Mouse (Mus musculus): ENCODE data around the gene Tagln3. TPM values are rescaled to one million over a fixed set of nuclear protein-coding genes. Genes with fewer than 3 reads are reported as not detected.

The Tagln3 gene
- polyA plus RNA-seq, 1 experiment from 2014 or later = 3.5 TPM

DNA sequence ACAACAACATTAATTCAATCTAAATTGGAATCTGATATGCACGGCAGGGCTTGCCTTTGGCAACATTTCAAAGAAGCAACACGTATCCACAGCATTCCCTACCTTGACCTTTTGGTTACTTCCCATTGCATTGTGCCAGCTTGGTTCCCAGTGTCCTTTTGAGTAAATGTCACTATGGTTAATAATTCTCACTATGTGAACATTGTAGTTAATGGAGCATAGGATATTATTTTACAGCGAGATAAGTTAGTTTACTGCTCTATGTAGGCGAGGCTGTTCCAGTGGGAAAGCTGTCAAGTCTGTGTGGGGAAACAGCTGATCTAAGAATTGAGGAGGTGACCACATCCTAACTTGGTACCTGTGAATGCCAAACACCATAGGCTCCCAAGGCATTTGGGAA lies 54.4 kb downstream of the Tagln3 start:
- ATAC-seq (ENCODE audit: low read depth) = no peak
- Histone ChIP-seq H3K36me3 (ENCODE audit: control insufficient read depth, insufficient read depth, low read length) (no peaks in the 10 kb centered on the region), H3K4me2 (ENCODE audit: low read depth, low read length) (no peak overlapping the region), H3K9ac (ENCODE audit: low read length) (no peak overlapping the region), H3K4me3 (ENCODE audit: low read length) (no peak overlapping the region), H3K9me3 (ENCODE audit: control insufficient read depth, low read length) (no peaks in the 10 kb centered on the region), H3K4me1 (replicated peaks; ENCODE audit: control insufficient read depth, insufficient read depth, low read length) (no peaks in the 10 kb centered on the region), H3K27me3 (ENCODE audit: control insufficient read depth, insufficient read depth, low read depth, low read length) (no peaks in the 10 kb centered on the region), H3K27ac (ENCODE audit: low read length) (no peak overlapping the region)
- WGBS = 58% methylated on average over 4 of the region's 4 CpGs

GRCm38 (mm10) chr16:45668178-45668577 lies 56.2 kb downstream of the Tagln3 start:
- Histone ChIP-seq H3K9ac (ENCODE audit: low read length) (no peak overlapping the region), H3K27ac (ENCODE audit: low read length) (no peak overlapping the region), H3K27me3 (ENCODE audit: control insufficient read depth, insufficient read depth, low read depth, low read length) (no peaks in the 10 kb centered on the region), H3K4me1 (replicated peaks; ENCODE audit: control insufficient read depth, insufficient read depth, low read length) (no peaks in the 10 kb centered on the region), H3K4me3 (ENCODE audit: low read length) (no peak overlapping the region), H3K4me2 (ENCODE audit: low read depth, low read length) (no peak overlapping the region), H3K36me3 (ENCODE audit: control insufficient read depth, insufficient read depth, low read length) (no peaks in the 10 kb centered on the region), H3K9me3 (ENCODE audit: control insufficient read depth, low read length) (no peaks in the 10 kb centered on the region)
- 53% methylated on average over 3 of the region's 3 CpGs for WGBS
- no peak for ATAC-seq (ENCODE audit: low read depth)

GRCm38 (mm10) chr16:45666136-45666535 lies 58.3 kb downstream of the Tagln3 start:
- H3K4me2 ChIP-seq (ENCODE audit: low read depth, low read length) = no peak overlapping the region
- no peaks in the 10 kb centered on the region for H3K4me1 ChIP-seq (replicated peaks; ENCODE audit: control insufficient read depth, insufficient read depth, low read length)
- ATAC-seq (ENCODE audit: low read depth) = 0 out of 2 replicates have a peak, but pooled peaks have one; percentile 31
- H3K27ac ChIP-seq (ENCODE audit: low read length) = no peak overlapping the region
- no peak overlapping the region for H3K9ac ChIP-seq (ENCODE audit: low read length)
- no peaks in the 10 kb centered on the region for H3K36me3 ChIP-seq (ENCODE audit: control insufficient read depth, insufficient read depth, low read length)
- WGBS = 55% methylated on average over 2 of the region's 2 CpGs
- H3K9me3 ChIP-seq (ENCODE audit: control insufficient read depth, low read length) = no peaks in the 10 kb centered on the region
- H3K4me3 ChIP-seq (ENCODE audit: low read length) = no peak overlapping the region
- H3K27me3 ChIP-seq (ENCODE audit: control insufficient read depth, insufficient read depth, low read depth, low read length) = no peaks in the 10 kb centered on the region

DNA sequence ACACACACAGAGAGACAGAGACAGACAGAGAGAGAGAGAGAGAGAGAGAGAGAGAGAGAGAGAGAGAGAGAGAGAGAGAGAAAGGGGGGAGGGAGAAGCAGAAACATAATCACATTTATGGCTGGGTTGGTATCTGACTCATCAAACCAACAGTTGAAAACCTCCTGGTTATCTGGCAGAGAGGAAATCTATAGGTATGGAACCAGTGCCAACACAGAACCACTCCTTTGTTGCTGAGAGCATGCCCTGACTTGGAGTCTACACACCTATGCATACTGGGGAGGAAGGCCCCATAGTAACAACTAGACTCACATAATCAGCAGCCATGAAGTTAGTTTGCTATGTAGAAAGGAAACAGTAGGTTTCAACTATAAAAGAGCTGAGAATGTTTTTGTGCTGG lies 62.0 kb downstream of the Tagln3 start:
- no peaks in the 10 kb centered on the region for H3K4me1 ChIP-seq (replicated peaks; ENCODE audit: control insufficient read depth, insufficient read depth, low read length)
- H3K4me2 ChIP-seq (ENCODE audit: low read depth, low read length) = no peak overlapping the region
- H3K27ac ChIP-seq (ENCODE audit: low read length) = no peak overlapping the region
- ATAC-seq (ENCODE audit: low read depth) = no peak
- no peak overlapping the region for H3K4me3 ChIP-seq (ENCODE audit: low read length)
- H3K9ac ChIP-seq (ENCODE audit: low read length) = no peak overlapping the region
- no peaks in the 10 kb centered on the region for H3K36me3 ChIP-seq (ENCODE audit: control insufficient read depth, insufficient read depth, low read length)
- H3K9me3 ChIP-seq (ENCODE audit: control insufficient read depth, low read length) = no peaks in the 10 kb centered on the region
- H3K27me3 ChIP-seq (ENCODE audit: control insufficient read depth, insufficient read depth, low read depth, low read length) = no peaks in the 10 kb centered on the region

Other genes with a start within 250 kb of the Tagln3 start
- gene Gm609, start 231.6 kb downstream of the Tagln3 start, polyA plus RNA-seq (2015; fragmentation: Nextera tagmentation; extraction: Ambion mirVana) = not detected in 2 replicates
- gene Gm17783, start 192.6 kb downstream of the Tagln3 start, polyA plus RNA-seq (2015; fragmentation: Nextera tagmentation; extraction: Ambion mirVana) = 0.14 TPM in 1 of 2 replicates, not detected in the other
- not detected in 2 replicates for gene Slc9c1, start 189.3 kb downstream of the Tagln3 start, polyA plus RNA-seq (2015; fragmentation: Nextera tagmentation; extraction: Ambion mirVana)
- 0.08 and 0.38 TPM in 2 replicates for gene Gcsam, start 114.2 kb downstream of the Tagln3 start, polyA plus RNA-seq (2015; fragmentation: Nextera tagmentation; extraction: Ambion mirVana)
- 0.25 and 0.29 TPM in 2 replicates for gene BC016579, start 70.5 kb downstream of the Tagln3 start, polyA plus RNA-seq (2015; fragmentation: Nextera tagmentation; extraction: Ambion mirVana)
- gene Tmprss7, start 30.9 kb downstream of the Tagln3 start, polyA plus RNA-seq (2015; fragmentation: Nextera tagmentation; extraction: Ambion mirVana) = not detected in 2 replicates
- gene Abhd10, start 18.3 kb upstream of the Tagln3 start, polyA plus RNA-seq (2015; fragmentation: Nextera tagmentation; extraction: Ambion mirVana) = 31.9 and 37.0 TPM in 2 replicates
- 57.8 and 59.4 TPM in 2 replicates for gene Phldb2, start 229.0 kb upstream of the Tagln3 start, polyA plus RNA-seq (2015; fragmentation: Nextera tagmentation; extraction: Ambion mirVana)